Mouse (Mus musculus): ENCODE data around the gene Slc18b1.
"Not testable (repeated sequence)": the region's sequence is repeated elsewhere in the genome, so short reads cannot be mapped to it uniquely, and the experiment has no call there.

Gene Slc18b1

DNA sequence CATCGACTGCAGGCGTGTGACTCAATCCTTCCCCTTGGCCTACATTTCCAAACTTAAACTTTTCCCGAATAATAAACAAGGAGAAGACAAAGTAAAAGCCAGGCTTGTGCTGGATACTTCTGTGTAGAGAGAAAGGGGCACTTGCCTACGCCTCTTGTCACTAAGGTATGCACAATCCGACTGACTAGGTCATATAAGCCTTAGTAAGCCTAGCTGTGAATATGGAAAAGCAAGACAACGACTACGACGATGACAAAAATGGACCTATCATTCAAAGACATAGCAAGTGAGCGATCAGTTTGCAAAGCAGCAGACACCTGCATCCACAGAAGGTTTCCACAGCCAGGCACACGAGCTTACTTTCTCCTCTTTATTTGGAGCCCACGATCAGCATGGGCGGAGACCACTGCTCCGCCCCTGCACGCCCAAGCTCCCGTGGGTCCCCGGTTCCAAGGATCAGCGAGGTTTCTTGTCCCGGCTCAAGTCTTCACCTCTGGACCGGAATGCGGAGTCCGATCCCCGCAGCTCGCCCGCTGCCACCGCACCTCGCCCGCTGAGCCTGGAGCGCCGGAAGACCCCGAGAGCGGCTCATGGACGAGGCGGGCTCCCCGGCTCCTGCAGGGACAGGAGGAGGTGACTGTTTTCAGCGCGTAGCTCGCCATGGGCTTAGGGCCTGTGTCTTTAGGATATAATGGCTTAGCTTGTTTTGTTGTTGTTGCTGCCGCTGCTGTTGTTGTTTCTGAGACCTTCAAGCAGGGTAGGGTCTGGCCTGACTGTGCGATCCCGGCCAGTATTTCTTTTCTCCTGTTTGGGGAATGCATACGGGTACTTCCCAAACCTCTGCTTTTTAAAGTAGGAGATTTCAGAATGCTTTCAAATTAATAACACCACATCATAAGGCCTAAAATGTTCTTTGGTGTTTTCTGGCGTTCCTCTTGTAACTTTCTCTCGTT lies at the start of gene Slc18b1:
Gene Slc18b1 (plus strand): TSS at position 436 of the 953 bp plus-strand sequence.
- DNase-seq (ENCODE audit: low spot score), result peak; percentile 35

GRCm38 (mm10) chr10:23754166-23754565 lies 42.6 kb upstream of the Slc18b1 start:
- no peak for DNase-seq (ENCODE audit: low spot score)

DNA sequence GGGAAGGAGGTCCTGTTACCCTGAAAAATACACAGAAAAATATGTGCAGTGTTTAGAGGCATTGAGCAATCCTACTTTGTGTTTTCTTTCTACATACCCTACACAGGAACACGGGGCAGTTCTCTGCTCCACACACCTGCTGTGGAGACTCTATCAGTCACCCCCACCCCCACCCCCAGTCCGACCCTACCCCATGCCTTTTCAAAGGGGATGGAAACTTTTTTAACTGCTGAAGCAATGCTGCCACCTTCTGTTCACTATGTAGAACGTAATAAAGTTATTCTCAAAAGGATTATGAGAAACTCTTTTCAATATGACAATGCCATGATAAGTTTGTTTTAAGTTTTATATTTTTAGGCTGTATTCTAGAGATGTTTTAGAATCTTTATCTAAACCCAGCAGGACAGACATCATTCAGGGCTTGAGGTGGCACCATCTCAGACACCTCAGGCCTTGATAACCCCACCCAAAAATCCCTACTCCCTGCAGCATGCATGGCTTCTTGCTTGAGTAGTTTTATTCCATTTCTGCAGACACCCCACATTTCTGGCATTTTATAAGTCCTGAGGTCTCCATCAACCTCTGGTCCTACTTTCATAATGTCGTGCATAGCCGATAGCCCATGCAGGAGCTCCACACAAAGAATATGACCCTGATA lies 19.4 kb upstream of the Slc18b1 start:
- DNase-seq (ENCODE audit: low spot score), result no peak

GRCm38 (mm10) chr10:23780539-23781275 lies 16.1 kb upstream of the Slc18b1 start:
- DNase-seq (ENCODE audit: low spot score), result no peak

- no peak for DNase-seq (ENCODE audit: low spot score)
These were observed 14.7 kb upstream of the Slc18b1 start for GRCm38 (mm10) chr10:23781760-23782735.

DNA sequence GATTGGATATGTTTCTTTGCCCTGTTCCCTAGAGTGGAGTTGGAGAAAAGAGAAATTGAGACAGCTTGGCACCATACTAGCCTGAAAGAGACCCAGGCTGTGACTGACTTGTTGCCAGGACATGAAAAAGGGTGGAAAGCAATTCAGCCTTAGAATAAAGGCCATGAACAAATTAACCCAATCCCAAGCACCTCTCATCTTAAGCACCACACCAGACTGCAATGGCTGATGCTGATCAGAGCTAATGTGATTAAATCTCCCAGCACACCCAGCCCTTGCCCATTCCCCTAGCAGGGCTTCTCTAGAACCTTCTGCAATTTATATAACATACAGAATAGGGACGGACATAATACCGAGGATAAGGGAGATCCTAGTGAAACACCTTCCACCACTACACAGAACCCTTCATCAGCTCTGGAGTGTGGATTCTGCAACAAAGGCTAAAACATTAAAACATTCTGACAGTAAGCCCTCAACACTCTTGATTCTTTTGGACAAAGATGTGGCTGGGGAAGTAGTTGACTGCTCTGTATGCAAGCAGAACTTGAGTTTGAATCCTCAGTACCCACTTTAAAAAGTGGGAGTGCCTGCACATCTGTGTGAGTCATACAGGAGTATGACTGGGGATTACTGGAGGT lies 13.8 kb upstream of the Slc18b1 start:
- no peak for DNase-seq (ENCODE audit: low spot score)

GRCm38 (mm10) chr10:23783493-23783884 lies 13.3 kb upstream of the Slc18b1 start:
- no peak for DNase-seq (ENCODE audit: low spot score)

DNA sequence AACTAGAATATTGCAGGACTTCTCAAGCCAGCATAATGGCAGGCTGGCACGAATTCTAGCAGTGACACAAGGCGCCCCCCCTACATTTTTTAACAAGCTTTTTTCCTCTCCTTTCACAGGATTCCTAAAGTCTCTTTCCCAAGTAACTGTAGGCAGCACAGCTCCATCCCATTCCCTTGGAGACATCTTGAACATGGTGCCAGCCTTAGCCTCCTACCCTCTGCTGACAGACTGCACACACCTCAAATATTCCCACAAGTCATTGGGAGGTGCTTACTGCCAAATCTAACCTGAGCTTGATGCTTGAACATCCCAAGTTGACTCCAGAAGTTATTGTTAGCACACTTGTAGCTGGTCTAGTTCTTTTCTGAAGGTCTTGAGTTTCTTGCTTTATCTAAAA lies 12.7 kb upstream of the Slc18b1 start:
- no peak for DNase-seq (ENCODE audit: low spot score)

GRCm38 (mm10) chr10:23785599-23785998 lies 11.2 kb upstream of the Slc18b1 start:
- DNase-seq (ENCODE audit: low spot score), result not testable (repeated sequence)

- no peak for DNase-seq (ENCODE audit: low spot score)
These were observed 10.7 kb upstream of the Slc18b1 start for GRCm38 (mm10) chr10:23786040-23786439.

DNA sequence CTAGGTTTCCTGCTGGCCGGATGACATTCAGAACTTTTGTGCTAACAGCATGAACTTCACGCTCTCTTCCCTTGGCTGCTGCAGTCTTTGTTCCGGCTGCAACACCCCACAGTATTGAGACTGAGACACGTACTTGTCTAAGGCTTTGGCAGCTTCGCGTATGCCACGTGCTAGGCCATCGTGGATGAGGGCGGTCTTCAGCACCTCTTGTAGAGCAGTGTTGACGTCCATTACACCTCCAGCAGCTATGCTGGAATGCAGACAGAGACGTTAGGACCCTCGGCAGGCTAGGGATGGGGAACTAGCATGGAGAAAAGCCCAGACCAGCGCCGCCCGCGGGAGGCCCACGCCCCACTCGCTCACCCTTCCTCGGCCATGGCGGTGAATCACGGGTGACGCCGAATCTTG lies 10.2 kb upstream of the Slc18b1 start:
- peak; percentile 7 for DNase-seq (ENCODE audit: low spot score)

DNA sequence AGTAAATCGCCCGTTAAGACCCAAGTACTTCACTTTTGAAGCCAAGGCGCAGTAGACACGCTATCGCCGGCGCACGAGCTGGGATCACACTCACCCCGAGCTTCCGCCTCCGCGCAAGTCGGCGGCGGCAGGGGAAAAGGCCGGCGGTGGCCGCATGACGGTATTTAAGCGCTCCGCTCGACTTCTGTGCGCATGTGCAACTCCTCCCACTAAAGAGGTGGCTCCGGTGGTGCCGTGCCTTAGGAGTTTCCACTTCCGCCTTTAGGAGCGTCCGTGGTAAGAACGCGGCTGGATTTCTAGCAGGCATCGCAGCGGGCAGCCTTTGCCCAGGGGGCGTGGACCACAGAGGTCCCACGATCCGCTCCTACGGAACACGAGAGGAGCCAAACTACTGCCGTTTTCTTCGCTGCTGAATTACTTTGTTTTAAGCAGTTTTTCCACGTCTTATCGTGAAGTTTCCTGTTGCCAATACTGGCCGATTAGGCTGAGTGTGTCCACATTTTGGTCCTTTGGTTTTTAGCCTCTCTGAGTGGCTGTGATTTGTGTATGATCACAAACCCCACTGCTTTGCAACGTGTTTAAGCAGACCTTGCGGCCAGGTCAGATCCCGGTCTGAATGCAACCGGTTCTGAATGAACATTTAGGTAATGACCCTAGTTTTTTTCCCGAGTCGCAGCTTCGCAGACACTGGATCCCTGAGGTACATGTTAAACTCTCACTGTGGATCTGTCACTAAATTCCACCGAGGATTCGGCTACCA lies 9.5 kb upstream of the Slc18b1 start, which contains the start of gene Rps12:
Gene Rps12 (minus strand): TSS at position 214 of the 760 bp plus-strand sequence.
- DNase-seq (ENCODE audit: low spot score), result peak; percentile 99

DNA sequence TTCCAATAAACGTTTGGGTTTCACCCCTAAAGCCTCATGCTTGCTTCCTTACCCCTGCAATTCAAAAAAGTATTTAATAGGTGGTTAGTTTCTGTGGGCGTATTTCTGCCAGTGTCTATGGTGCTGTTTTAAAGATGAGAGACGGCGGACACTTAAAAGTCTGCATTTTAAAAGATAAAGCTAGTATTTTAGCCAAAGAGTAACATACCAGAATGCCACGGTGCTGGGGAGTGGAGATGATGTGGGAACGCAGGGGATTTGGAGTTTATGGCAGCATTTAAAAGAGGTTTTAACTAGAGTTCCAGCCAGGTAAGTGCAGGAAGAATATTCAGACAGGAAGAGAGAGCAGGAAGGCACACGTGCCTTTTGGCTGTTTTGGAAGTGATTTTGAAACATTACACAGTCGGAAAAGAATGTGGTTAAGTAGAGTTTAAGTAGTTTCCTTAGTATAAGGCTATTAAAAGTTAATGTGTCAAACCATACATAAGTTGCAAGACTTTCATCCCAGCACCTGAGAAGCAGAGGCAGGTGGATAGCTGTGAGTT lies 8.7 kb upstream of the Slc18b1 start:
- no peak for DNase-seq (ENCODE audit: low spot score)

DNA sequence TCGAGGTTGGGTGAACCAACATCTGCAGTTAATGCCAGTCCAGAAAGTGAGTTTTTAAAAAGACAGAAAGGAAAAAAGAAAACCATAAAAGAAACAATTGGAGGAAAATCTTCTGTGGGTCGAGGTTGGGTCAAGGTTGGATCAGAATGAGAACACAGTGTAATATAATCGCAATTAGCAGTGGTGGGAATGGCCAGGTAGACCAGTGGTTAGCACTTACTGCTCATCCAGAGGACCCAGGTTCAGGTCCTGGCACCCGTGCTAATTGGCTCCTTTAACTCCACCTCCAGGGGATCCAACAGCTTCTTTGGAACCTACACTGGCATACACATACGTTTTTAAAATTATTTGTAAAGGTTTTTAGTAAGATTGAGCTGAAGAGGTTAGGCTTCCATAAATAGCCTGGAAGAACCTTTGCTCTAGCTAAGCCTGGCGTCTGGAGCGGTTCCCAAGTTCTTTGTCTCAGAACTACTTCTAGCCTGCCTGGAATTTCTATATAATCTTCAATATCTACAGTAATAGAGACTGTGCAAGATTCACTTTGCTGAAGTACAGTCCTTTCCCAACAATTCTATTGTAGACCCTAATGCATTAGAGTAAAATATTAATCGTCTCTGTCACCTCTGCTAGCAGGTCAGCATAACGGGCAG lies 790 bp upstream of the Slc18b1 start:
- DNase-seq (ENCODE audit: low spot score), result no peak

DNA sequence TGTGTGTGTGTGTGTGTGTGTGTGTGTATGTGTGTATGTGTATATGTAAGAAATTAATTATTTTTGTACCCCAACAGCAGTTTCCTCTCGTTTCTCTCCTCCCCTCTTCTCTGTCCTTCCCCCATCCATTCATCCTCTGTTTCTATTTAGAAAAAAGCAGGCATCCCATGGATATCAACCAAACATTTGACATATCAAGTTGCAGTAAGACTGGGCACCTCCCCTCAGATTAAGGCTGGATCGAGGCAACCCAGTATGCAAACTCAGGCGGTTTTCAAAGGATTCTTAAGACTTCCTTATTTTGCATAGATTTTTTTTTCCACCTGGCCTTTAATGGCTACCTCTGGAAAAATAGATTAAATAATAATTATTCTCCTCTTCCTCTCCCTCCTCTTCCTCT lies 820 bp downstream of the Slc18b1 start:
- no peak for DNase-seq (ENCODE audit: low spot score)

GRCm38 (mm10) chr10:23798142-23798541 lies 1.4 kb downstream of the Slc18b1 start:
- DNase-seq (ENCODE audit: low spot score), result no peak

- no peak for DNase-seq (ENCODE audit: low spot score)
These were observed 3.1 kb downstream of the Slc18b1 start for GRCm38 (mm10) chr10:23799933-23800332.

DNA sequence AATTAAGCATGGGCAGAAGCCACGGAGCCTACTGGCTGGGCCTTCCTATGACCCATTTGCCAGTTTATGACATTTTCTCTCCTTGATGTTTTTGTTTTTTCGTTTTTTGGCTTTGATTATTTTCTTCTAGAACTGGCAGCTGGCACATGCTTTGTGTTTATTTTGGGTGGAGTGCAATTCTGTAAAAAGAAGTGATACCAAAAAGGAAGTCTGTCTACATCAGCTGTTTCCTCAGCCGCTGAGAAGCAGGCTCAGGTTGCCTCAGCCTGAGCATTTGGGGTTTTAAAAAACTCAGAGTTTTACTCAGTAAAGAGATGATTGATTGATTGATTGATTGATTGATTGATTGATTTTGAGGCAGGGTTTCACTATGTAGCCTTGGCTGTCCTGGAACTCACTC lies 6.1 kb downstream of the Slc18b1 start:
- no peak for DNase-seq (ENCODE audit: low spot score)

DNA sequence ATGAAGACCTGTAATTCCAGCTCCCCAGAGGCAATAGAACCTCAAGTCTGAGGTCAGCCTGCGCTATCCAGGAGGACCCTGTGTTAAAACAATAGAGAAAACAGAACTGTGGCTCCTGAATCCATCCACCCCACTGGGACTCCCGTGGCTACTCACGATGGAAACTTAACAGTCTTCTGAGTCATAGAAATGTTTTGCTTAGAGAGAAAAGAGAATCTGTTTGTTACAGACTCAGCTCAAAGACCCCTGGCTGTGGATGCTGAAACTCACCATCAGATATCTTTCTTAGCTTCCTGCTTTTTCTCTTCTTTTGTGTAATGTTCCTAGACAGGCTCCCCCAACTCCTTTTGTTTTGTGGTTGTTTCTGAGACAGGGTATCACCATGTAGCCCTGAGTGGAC lies 7.9 kb downstream of the Slc18b1 start:
- no peak for DNase-seq (ENCODE audit: low spot score)
